Mouse (Mus musculus) thymus, postnatal 10 days (tissue): ENCODE measurements around the gene Adcy7.
A peak's percentile ranks its signal among the peaks of the same experiment; 100 is the strongest.

ENCODE experiments used
- DNase-seq, 2 experiments: peaks; one replicate each; pipeline ENCODE4 v3.0.0; 2021; ENCODE audit warnings: low spot score in 2 of 2

The Adcy7 gene

DNA sequence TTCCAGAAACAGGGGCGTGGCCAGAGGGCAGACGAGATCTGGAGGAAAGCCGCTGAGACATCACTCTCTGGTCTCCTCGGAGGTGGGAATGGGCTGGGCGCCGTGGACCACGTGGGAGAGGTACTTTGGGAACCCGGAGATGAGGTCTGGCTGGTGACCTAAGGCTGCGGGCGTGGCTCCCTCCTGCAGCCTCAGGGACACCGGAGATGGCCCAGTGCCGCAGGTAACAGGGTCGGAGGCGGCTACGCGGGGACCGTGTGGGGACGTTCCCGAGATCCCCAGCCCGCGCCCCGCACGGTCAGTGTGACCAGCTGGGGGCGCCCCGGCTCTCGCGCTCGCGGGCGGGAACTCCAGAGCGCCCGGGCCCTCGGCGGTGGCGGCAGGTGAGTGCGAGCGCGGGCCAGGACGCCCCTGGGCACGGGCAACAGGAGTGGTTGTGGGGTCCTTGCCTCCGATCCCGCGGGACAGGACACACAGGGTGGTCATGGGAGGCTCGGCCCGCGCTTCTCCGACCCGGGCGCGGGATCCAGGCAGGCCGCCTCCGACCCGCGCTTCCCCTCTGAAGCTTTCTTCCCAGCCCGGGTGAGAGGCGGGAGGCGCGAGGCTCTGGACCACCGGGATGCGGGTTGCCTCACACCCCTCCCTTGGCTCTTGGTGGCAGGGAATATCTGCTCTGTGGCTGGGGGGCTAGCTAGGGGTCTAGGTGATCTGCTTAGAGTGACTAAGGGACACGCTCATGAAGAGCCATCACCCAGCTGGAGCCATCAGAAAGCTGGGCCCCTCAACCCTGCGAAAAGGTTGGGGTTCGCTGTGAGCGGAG lies at the start of gene Adcy7:
Adcy7 (plus strand) TSS at position 173 of the 820 bp plus-strand sequence.
- DNase-seq = peak; percentile 46 to 77

GRCm38 (mm10) chr8:88225358-88225757 lies 46.8 kb upstream of the Adcy7 start:
- DNase-seq = no peak

GRCm38 (mm10) chr8:88227851-88228250 lies 44.4 kb upstream of the Adcy7 start:
- DNase-seq = no peak

- no peak for DNase-seq
Observed at GRCm38 (mm10) chr8:88228286-88228685, 43.9 kb upstream of the Adcy7 start.

GRCm38 (mm10) chr8:88228800-88229199 lies 43.4 kb upstream of the Adcy7 start:
- no peak for DNase-seq

- DNase-seq = no peak
Observed at GRCm38 (mm10) chr8:88236666-88237065, 35.5 kb upstream of the Adcy7 start.

GRCm38 (mm10) chr8:88237606-88238005 lies 34.6 kb upstream of the Adcy7 start:
- no peak for DNase-seq

DNA sequence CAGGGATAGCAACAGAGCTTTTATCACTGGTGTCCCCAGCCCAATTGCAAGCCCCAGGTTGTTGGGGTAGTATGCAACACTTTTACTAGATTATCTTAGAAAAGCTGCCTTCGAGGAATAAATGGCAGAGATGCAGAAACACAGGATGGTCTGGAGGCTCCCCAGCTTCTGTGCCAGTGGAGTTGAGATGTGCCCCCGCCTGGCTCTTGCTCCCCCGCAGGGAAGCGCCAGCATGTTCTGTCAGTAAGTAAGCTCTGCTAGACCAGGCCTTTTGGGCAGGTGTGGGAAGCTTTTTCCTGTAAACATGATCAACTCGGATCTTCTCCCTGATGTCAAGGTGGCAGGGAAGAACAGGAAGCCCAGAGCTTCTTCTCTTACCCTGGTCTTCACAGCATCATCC lies 32.9 kb upstream of the Adcy7 start:
- DNase-seq = no peak

DNA sequence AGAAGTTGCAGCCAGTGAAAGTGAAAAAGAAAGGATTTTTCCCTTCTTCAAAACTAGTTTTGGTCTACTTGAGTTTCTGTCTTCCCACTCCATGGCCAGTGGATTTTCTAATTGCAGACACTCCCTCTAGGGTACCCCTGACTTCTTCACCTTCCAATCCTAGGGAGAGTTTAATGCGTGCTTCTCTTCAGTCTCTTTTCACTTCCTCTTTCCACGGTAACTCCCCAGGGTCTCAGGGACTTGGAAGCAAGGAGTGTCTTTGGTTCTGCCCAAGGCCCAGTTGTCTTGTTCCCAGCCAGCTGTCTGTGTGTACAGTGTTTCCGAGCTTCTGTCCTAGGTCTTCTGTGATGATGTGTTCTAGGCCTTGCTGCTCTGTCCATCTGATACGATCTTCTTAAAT lies 30.3 kb upstream of the Adcy7 start:
- no peak for DNase-seq

DNA sequence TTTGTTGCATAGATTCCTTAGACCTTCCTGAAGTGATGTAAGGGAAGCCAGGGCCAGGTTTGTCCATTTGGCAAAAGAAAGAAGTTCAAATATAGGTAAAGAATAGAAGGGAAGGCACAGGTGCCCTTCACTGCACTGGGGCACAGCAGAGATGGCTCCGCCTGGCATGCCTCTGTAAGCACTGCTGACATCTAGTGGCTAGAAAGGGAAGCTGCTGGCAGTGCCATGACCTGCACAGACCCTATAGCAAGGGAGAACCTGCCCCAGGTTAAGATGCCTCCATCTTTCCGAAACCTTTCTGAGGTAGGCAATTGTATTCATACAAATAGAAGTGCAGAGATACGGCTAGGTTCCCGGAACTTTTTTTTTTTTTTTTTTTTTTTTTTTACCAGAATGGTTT lies 27.9 kb upstream of the Adcy7 start:
- DNase-seq = peak; percentile 49 to 69

DNA sequence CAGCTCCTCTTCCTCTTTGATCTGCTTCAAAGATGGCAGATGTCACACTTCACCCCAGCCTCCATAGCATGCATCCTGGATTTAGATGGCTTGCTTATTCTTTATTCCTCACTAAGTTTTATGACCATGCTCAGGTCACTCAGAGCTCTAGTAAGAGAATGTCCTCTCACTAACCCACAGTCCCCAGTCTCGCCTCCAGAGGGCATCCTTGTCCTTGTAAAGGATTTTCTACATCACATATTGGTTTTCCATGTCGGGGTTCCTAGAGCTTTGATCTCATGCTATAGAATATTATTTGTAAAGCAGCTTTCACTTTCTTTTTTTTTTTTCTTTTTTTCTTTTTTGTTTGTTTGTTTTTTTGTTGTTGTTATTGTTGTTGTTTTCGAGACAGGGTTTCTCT lies 19.4 kb upstream of the Adcy7 start:
- DNase-seq = peak; percentile 28 to 57

DNA sequence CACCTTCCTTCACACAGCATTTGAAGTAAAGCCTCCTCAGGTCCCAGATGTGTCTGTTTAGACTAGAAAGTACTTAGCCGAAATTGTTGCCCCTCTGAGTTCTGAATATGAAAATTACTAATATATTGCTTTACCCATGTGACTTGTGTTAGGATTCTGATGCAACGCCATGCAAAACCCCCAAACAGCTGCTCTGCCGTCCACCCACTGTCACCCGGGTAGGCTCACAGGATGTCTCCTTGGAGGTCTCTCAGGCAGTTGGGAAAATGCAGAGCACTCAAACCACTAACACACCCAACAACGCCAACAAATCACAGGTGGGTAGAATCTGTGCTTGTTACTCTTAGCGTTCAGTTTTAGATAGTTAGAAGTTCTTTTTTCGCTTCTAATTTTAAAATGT lies 17.2 kb upstream of the Adcy7 start:
- no peak for DNase-seq

DNA sequence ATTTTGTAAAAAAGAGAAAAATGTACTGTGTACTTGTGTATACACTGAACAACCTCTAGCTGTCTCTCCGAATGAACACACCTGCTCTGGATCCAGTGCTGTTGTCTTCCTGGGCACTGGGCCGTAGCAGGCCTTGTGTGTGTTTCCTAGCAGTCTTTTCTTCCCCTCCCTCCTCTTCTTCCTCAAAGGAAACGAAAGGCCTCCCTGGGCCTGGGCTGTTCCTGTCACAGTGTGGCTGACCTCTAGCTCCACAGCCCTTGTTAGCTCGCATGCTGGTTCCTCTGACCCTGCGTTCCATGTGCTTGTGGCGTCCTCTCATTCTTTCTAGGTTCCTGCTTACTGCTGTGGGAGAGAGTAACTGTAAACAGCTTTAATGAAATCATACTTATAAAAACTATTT lies 14.2 kb upstream of the Adcy7 start:
- DNase-seq = no peak

DNA sequence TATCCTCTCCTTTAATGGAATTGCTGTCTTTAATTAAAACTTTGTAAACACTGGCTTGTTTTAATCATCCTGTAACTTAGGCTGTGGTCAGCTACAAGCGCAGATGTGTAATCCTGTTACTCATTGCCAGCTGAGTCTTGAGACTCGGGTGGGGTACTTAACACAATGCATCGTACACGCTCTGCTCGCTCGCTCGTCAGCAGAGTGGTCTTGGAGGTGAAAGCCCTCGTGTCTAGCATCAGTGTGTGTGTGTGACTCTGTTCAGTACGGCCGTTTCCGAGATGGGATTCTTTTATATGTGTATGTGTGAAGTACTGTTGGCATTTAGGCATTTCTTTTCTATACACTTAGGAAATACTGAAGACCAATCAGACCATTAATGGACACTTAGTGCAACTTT lies 13.7 kb upstream of the Adcy7 start:
- no peak for DNase-seq

GRCm38 (mm10) chr8:88260466-88260980 lies 11.7 kb upstream of the Adcy7 start:
- DNase-seq = no peak

DNA sequence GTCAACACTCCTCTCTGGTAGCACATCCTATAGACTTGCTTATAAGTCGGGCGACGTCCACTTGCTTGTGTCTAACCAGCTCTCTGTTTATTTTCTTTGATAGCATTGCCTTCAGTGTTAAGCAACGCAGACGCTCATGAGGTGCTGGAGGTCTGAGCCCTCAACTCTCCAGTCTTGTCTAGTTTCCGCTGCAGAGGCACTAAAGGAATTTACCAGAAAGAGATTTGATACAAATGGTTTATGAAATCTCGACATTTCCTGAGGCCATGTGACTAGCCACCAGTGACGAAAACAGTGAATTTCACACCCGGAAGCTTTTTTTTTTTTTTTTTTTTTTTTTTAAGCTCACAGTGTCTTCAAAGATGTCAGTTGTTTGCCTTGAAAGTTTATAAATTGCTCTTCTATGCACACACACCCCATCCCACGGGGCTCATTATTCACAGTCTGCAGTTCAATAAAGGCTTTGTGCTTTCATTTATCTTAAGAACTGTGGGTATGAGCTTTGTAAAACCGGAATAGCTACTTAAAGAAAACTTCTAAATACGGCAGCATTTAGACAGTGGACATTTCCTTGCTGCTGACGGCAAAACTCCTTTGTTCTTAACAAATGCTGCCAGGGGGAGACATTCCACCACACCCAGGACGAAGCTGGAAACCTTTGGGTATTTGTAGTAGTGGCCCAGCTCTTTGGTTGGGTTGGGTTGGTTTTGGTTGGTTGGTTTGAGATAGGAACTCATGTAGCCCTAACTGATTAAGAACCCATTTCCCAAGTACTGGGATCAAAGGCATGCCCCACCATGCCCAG lies 9.2 kb upstream of the Adcy7 start:
- DNase-seq = no peak

GRCm38 (mm10) chr8:88265511-88265910 lies 6.7 kb upstream of the Adcy7 start:
- no peak for DNase-seq

- DNase-seq = peak; percentile 59 to 82
Observed at GRCm38 (mm10) chr8:88266170-88266800, 5.9 kb upstream of the Adcy7 start.

DNA sequence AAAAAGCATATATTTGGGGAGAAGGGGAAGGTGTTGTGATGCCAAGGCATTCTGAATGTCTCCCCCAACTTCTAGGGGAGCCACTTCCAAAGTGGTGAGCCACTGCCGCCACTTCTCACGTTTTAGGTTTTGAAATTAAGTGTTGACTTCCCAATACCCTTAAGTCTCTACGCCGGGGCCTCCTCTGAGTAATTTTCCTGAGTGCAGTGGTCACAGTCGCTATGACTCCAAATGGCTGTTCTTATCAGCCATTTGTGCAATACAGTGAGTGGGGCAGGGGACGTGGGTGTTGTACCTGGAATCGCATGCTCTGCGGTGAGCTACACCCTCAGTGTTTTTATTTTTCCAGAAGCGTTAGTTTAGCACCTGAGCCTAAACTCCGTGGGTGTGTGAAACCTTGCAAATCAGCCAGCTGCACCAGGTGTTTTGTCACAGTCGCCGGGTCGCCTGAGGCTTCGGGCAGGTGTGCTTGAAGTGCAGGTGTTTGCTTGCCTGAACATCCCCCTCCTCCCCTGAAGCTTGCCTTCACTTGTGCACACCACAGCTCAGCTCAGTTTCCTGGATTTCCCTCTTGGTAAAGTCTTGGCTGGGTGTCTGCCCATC lies 5.3 kb upstream of the Adcy7 start:
- DNase-seq = no peak

GRCm38 (mm10) chr8:88269107-88269875 lies 2.9 kb upstream of the Adcy7 start:
- DNase-seq = no peak

DNA sequence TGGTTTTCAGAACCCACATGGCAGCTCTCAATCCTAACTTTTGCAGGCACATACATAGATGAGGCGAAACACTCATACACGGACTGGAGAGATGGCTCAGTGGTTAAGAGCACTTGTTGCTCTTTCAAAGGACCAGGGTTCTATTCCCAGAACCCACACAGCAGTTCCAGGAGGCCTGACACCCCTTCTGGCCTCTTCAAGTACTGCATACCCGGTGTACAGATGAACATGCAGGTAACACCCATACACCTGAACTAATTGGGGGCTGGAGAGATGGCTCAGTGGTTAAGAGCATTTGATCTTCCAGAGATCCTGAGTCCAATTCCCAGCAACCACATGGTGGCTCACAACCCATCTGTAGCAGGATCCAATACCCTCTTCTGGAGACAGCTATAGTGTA lies 2.1 kb upstream of the Adcy7 start:
- DNase-seq = no peak
